Mouse (Mus musculus): ENCODE measurements at regions not wholly inside any gene's neighbourhood (a gene's known extent, or its start where the extent isn't known, plus 50 kb on each side); places are given as distances from the start of the nearest gene placed in this dataset.

DNA sequence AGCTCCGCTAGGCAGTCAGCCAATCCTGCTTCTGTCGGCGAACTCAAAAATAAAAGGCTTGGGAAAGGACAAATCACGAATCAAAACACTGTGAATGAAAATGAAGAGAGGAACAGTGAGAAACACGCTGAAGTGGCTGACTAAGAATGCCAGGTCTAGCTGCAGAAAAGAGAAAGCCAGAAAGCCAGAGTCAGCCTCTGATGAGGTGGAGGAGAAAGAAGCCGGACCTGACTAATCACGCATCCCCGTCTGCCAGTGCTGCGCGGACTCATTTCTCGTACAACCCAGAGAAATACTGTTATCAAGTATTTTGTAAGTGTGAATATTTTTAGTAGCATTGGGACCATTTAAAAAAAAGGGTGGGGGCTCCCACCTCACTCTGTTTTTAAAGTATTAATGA, 201.6 kb downstream of the Wdr20rt start:
- no peak for TF ChIP-seq CTCF (IDR thresholded peaks at IDR 0.05; ENCODE audit: low read depth)
- TF ChIP-seq EP300 (IDR thresholded peaks at IDR 0.05; ENCODE audit: low read depth): no peak
